Mouse (Mus musculus): ENCODE data around the gene Hsd3b4.
"Not testable (repeated sequence)": the region's sequence is repeated elsewhere in the genome, so short reads cannot be mapped to it uniquely, and the experiment has no call there.

Hsd3b4 gene

DNA sequence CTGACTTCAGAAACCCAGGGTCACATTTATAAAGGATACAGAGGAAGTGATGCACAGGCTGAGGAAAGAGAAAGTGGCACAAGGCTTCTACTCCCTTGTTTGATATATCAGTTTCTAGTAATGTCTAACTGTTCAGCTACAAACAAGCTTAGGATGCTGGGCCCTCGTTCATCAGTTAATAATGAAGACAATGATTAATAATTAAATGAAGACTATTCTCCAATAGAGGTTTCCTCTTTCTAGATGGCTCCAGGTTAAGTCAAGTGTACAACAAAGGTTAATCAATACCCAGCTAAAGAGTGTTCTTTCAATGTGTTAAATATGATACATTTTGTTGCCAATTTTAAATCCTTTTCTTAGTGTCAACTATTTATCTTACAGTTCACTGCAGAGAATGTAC lies at the start of gene Hsd3b4:
TSS of gene Hsd3b4 (minus strand) at position 101 of the 400 bp plus-strand sequence.
- DNase-seq (ENCODE audit: low read depth, low spot score) = not testable (repeated sequence)

DNA sequence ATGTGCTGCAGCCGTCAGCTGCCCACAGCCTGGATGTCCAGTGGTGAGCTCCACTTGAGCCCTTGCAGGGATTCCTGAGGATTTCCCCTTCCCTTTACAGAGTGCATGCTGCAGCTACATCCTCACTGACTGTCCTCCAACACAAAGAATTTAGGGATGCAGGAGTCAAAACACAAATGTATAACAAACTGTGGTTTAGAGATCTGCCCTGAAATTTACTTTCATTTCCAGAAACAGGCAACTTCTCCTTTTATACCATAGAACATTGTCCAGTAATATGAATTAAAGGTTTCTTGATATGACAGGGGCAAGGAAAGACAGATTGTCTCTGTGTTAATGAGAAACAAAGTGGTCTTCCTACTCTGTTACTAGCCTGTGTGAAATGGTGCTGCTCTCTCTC lies 40.5 kb upstream of the Hsd3b4 start:
- DNase-seq (ENCODE audit: low read depth, low spot score) = not testable (repeated sequence)

DNA sequence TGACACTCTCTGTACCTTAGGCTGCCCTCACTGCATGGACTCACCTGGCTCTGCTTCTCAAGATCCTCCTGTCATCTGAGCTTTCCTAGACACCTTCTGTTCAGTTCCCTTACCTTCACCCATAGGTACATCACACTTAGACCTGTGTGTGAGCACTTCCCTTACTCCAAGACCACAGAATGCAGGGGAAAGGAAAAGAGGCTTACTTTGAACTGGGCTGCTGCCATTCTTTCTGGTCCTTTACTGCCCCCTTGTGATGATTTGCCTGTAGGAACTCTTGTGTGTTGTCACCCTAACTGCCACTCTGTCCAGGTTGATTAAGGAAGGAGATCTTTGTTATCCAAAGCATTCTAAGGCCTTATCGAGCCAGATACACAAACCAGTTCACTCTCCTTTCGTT lies 39.9 kb upstream of the Hsd3b4 start:
- not testable (repeated sequence) for DNase-seq (ENCODE audit: low read depth, low spot score)

DNA sequence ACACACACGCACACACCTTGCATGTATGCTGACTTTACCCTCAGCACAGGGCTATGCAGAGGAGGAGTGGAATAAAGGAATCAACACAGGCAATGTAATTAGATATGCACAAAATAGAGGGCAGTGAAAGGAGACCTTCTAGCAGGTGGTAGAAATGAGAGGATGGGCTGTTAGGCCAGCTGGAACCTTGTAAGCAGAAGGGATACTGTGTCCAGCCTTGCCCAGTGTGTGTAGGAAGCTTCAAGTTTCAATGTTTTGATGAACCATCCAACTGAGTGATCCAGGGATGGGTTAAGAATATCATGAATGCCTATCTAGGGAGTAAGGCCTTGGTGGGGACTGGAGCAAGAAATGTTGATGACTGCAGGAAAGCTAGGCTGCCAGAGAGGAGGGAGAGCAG lies 38.2 kb upstream of the Hsd3b4 start:
- not testable (repeated sequence) for DNase-seq (ENCODE audit: low read depth, low spot score)

DNA sequence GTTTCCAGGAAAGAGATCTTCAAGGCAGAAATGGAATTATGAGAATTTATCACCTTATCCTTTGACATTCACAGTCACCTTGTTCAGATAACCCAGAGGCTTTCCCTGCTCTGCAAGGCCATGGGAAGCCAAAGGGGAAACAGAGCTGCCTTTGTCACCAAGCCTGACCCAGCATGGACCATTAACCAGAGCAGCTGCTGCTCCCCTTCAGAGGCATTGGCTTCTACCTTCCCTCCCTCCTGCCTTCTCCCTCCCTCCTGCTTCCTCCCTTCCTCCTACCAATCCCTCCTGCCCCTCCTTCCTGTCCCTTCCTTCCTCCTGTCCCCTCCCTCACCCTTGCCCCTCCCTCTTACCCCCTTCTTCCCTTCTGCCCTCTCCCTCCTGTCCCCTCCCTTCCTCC lies 37.3 kb upstream of the Hsd3b4 start:
- not testable (repeated sequence) for DNase-seq (ENCODE audit: low read depth, low spot score)

DNA sequence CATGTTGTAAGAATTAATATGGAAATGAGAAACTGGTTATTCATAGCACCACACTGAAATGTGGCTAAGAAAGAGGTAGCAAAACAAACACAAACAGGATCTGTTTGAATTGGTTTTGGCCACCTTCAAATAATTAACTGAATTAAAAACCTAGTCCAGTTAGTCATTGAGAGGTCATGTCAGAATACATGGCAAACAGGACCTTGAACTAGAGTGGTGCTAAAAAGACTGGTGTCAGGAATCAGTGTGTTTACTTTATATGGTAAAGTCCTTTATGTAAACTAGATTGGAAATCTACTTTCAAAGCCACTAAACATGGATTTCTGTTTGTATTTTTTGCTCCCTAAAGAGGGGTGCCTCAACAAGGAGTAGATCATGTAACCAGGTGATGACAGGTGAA lies 14.7 kb upstream of the Hsd3b4 start:
- DNase-seq (ENCODE audit: low read depth, low spot score) = not testable (repeated sequence)

DNA sequence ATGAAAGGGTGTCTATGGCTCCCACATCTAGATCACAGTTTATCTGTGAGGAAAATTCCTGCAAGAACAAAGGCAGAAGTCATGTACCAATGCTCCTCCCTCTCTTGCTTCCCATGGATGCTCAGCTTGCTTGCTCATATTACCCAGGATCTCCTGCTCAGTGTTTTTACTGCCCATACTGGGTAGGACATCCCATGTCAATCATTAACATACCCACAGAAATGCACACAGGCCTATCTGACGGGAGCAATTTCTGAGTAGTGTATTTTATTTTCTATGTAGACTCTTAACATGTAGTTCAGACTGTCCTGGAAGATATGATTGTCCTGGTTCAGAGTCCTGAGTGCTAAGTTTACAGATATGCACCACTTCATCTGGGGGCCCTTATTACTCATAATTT lies 14.2 kb upstream of the Hsd3b4 start:
- DNase-seq (ENCODE audit: low read depth, low spot score) = not testable (repeated sequence)

DNA sequence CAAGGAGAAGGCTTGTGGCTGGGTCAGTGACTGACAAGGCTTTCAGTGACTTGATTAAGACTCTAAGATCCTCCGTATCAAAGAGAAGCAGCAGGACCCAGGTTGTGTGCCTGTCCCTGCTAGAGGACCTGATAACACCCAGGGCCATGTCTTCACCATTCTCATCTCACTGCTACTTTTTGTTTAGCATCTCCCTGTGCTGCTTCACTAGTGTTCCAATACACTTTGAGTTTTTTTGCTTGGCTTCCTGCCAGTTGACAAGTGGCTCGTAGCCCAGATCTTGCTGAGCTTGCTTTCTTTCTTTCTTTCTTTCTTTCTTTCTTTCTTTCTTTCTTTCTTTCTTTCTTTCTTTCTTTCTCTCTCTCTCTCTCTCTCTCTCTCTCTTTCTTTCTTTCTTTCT lies 12.5 kb upstream of the Hsd3b4 start:
- not testable (repeated sequence) for DNase-seq (ENCODE audit: low read depth, low spot score)

DNA sequence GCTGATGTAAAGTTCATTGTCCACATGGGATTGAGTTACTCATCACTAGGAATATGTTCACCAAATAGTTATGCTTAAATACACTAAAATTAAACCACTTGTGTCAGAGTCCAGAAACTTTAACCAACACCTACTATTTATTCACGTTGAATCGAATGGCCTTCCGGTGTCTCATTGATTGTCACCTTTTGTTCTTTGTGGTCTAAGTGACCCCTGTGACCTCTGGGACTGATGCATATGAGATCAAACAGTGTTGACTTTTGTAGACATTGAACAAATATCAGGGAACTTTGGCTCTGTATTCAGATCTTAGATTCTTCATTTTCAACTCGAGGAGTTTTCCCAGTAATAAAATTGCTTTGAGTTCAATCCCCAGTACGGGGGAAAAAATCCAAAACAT lies 3.1 kb downstream of the Hsd3b4 start:
- not testable (repeated sequence) for DNase-seq (ENCODE audit: low read depth, low spot score)

DNA sequence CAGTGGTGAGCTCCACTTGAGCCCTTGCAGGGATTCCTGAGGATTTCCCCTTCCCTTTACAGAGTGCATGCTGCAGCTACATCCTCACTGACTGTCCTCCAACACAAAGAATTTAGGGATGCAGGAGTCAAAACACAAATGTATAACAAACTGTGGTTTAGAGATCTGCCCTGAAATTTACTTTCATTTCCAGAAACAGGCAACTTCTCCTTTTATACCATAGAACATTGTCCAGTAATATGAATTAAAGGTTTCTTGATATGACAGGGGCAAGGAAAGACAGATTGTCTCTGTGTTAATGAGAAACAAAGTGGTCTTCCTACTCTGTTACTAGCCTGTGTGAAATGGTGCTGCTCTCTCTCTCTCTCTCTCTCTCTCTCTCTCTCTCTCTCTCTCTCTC lies 12.9 kb downstream of the Hsd3b4 start:
- DNase-seq (ENCODE audit: low read depth, low spot score) = not testable (repeated sequence)

DNA sequence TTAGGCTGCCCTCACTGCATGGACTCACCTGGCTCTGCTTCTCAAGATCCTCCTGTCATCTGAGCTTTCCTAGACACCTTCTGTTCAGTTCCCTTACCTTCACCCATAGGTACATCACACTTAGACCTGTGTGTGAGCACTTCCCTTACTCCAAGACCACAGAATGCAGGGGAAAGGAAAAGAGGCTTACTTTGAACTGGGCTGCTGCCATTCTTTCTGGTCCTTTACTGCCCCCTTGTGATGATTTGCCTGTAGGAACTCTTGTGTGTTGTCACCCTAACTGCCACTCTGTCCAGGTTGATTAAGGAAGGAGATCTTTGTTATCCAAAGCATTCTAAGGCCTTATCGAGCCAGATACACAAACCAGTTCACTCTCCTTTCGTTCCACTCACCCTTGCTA lies 13.6 kb downstream of the Hsd3b4 start:
- DNase-seq (ENCODE audit: low read depth, low spot score) = not testable (repeated sequence)

DNA sequence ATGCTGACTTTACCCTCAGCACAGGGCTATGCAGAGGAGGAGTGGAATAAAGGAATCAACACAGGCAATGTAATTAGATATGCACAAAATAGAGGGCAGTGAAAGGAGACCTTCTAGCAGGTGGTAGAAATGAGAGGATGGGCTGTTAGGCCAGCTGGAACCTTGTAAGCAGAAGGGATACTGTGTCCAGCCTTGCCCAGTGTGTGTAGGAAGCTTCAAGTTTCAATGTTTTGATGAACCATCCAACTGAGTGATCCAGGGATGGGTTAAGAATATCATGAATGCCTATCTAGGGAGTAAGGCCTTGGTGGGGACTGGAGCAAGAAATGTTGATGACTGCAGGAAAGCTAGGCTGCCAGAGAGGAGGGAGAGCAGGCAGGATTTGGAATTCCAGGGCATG lies 15.3 kb downstream of the Hsd3b4 start:
- DNase-seq (ENCODE audit: low read depth, low spot score) = not testable (repeated sequence)

DNA sequence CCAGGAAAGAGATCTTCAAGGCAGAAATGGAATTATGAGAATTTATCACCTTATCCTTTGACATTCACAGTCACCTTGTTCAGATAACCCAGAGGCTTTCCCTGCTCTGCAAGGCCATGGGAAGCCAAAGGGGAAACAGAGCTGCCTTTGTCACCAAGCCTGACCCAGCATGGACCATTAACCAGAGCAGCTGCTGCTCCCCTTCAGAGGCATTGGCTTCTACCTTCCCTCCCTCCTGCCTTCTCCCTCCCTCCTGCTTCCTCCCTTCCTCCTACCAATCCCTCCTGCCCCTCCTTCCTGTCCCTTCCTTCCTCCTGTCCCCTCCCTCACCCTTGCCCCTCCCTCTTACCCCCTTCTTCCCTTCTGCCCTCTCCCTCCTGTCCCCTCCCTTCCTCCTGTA lies 16.1 kb downstream of the Hsd3b4 start:
- not testable (repeated sequence) for DNase-seq (ENCODE audit: low read depth, low spot score)

DNA sequence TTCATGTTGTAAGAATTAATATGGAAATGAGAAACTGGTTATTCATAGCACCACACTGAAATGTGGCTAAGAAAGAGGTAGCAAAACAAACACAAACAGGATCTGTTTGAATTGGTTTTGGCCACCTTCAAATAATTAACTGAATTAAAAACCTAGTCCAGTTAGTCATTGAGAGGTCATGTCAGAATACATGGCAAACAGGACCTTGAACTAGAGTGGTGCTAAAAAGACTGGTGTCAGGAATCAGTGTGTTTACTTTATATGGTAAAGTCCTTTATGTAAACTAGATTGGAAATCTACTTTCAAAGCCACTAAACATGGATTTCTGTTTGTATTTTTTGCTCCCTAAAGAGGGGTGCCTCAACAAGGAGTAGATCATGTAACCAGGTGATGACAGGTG lies 38.8 kb downstream of the Hsd3b4 start:
- not testable (repeated sequence) for DNase-seq (ENCODE audit: low read depth, low spot score)

DNA sequence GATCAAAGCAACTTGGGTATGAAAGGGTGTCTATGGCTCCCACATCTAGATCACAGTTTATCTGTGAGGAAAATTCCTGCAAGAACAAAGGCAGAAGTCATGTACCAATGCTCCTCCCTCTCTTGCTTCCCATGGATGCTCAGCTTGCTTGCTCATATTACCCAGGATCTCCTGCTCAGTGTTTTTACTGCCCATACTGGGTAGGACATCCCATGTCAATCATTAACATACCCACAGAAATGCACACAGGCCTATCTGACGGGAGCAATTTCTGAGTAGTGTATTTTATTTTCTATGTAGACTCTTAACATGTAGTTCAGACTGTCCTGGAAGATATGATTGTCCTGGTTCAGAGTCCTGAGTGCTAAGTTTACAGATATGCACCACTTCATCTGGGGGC lies 39.3 kb downstream of the Hsd3b4 start:
- not testable (repeated sequence) for DNase-seq (ENCODE audit: low read depth, low spot score)

DNA sequence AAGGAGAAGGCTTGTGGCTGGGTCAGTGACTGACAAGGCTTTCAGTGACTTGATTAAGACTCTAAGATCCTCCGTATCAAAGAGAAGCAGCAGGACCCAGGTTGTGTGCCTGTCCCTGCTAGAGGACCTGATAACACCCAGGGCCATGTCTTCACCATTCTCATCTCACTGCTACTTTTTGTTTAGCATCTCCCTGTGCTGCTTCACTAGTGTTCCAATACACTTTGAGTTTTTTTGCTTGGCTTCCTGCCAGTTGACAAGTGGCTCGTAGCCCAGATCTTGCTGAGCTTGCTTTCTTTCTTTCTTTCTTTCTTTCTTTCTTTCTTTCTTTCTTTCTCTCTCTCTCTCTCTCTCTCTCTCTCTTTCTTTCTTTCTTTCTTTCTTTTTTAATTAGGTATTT lies 41.0 kb downstream of the Hsd3b4 start:
- not testable (repeated sequence) for DNase-seq (ENCODE audit: low read depth, low spot score)

DNA sequence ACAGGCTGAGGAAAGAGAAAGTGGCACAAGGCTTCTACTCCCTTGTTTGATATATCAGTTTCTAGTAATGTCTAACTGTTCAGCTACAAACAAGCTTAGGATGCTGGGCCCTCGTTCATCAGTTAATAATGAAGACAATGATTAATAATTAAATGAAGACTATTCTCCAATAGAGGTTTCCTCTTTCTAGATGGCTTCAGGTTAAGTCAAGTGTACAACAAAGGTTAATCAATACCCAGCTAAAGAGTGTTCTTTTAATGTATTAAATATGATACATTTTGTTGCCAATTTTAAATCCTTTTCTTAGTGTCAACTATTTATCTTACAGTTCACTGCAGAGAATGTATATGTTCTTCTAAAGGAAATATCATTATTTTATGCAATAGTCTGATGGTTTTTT lies 53.3 kb downstream of the Hsd3b4 start, which contains the start of gene Gm4450:
TSS of gene Gm4450 (minus strand) at position 101 of the 400 bp plus-strand sequence.
- DNase-seq (ENCODE audit: low read depth, low spot score) = not testable (repeated sequence)

DNA sequence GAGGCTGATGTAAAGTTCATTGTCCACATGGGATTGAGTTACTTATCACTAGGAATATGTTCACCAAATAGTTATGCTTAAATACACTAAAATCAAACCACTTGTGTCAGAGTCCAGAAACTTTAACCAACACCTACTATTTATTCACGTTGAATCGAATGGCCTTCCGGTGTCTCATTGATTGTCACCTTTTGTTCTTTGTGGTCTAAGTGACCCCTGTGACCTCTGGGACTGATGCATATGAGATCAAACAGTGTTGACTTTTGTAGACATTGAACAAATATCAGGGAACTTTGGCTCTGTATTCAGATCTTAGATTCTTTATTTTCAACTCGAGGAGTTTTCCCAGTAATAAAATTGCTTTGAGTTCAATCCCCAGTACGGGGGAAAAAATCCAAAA lies 56.5 kb downstream of the Hsd3b4 start:
- DNase-seq (ENCODE audit: low read depth, low spot score) = not testable (repeated sequence)
